Mouse (Mus musculus) limb, embryonic 14.5 days (tissue): ENCODE measurements around the gene Ktn1. TPM values are rescaled to one million over a fixed set of nuclear protein-coding genes. Genes with fewer than 3 reads are reported as not detected.

ENCODE experiments used
- ATAC-seq: fragments of 200-750 bp; cut with Nextera tagmentation; 2 replicates; pipeline ENCODE4 v1.8.0; 2017; ENCODE audit warnings: low read depth, moderate number of reproducible peaks, moderate TSS enrichment; ENCODE audit not compliant: low FRiP score
- DNase-seq: peaks from one replicate; pipeline ENCODE4 v3.0.0-alpha.2; 2015; ENCODE audit warnings: low spot score
- H3K27ac ChIP-seq: fragments of 300-500 bp; sonication (generic); replicated peaks from 2 replicates; pipeline ENCODE4 v1.5.1; 2014; ENCODE audit warnings: low read depth, mild to moderate bottlenecking, low read length, moderate library complexity, mixed read lengths
- H3K27me3 ChIP-seq: fragments of 300-500 bp; sonication (generic); 2 replicates; pipeline ENCODE4 v1.6.1; 2014; ENCODE audit warnings: low read length, mixed read lengths; ENCODE audit not compliant: control insufficient read depth, insufficient read depth
- H3K36me3 ChIP-seq: fragments of 300-500 bp; sonication (generic); 2 replicates; pipeline ENCODE4 v1.6.1; 2014; ENCODE audit warnings: mild to moderate bottlenecking, low read length, moderate library complexity, mixed read lengths; ENCODE audit not compliant: control insufficient read depth, insufficient read depth
- H3K4me1 ChIP-seq: fragments of 300-500 bp; sonication (generic); 2 replicates; pipeline ENCODE4 v1.6.1; 2014; ENCODE audit warnings: antibody characterized with exemption, low read length, mixed read lengths; ENCODE audit not compliant: control insufficient read depth, insufficient read depth
- H3K4me2 ChIP-seq: fragments of 300-500 bp; sonication (generic); replicated peaks from 2 replicates; pipeline ENCODE4 v1.6.1; 2014; ENCODE audit warnings: low read depth, mild to moderate bottlenecking, low read length, moderate library complexity; ENCODE audit not compliant: severe bottlenecking
- H3K4me3 ChIP-seq: fragments of 300-500 bp; sonication (generic); replicated peaks from 2 replicates; pipeline ENCODE4 v1.5.1; 2014; ENCODE audit warnings: low read length
- H3K9ac ChIP-seq: fragments of 300-500 bp; sonication (generic); 2 replicates; pipeline ENCODE4 v1.6.1; 2014; ENCODE audit warnings: mild to moderate bottlenecking, low read depth, low read length, moderate library complexity; ENCODE audit not compliant: severe bottlenecking
- H3K9me3 ChIP-seq: fragments of 300-500 bp; sonication (generic); 2 replicates; pipeline ENCODE4 v1.6.1; 2016; ENCODE audit warnings: low read length; ENCODE audit not compliant: control insufficient read depth
- POLR2A ChIP-seq: fragments of 200-500 bp; IDR thresholded peaks from 2 replicates; pipeline ENCODE4 v1.8.0; 2012; ENCODE audit warnings: inconsistent platforms, mild to moderate bottlenecking, moderate library complexity, borderline replicate concordance; ENCODE audit not compliant: insufficient read depth, insufficient read length; ENCODE audit errors: extremely low read depth
- WGBS: fragments of 180-500 bp; shearing (Covaris S2); extraction: QIAGEN DNeasy Blood & Tissue Kit; methylation state at CpG from one replicate; pipeline ENCODE4 v1.1.7; 2014; 5-methylcytosine and 5-hydroxymethylcytosine counted together
- polyA plus RNA-seq, 2 experiments: library from polyadenylated mRNA; depleted of rRNA in 1 of 2; stranded (reverse) in 1 of 2; unstranded in 1 of 2; fragments of >200 nt; fragmentation: Nextera tagmentation in 1 of 2; extraction: Ambion mirVana in 1 of 2; gene quantifications; 2 replicates each; pipeline versions ENCODE4 v1.2.1 to v1.2.3; 2012 to 2014

Ktn1 gene
- polyA plus RNA-seq, 2 experiments = 53.2 to 61.1 TPM

GRCm38 (mm10) chr14:47753561-47753960 lies 105.3 kb downstream of the Ktn1 start:
- Histone ChIP-seq H3K4me1 (peaks cover 12% of the 10 kb centered on the region), H3K4me3 (no peak overlapping the region), H3K27ac (no peak overlapping the region), H3K4me2 (no peak overlapping the region), H3K36me3 (no peaks in the 10 kb centered on the region), H3K9ac (no peak overlapping the region), H3K9me3 (no peaks in the 10 kb centered on the region), H3K27me3 (no peaks in the 10 kb centered on the region)
- DNase-seq (peak; percentile 32), ATAC-seq (no peak)
- WGBS = 30% methylated on average over 3 of the region's 3 CpGs
- TF ChIP-seq POLR2A = no peak

- WGBS = 76% methylated on average over 4 of the region's 4 CpGs
- Histone ChIP-seq H3K4me2 (no peak overlapping the region), H3K36me3 (no peaks in the 10 kb centered on the region), H3K27ac (no peak overlapping the region), H3K27me3 (no peaks in the 10 kb centered on the region), H3K4me3 (no peak overlapping the region), H3K9me3 (no peaks in the 10 kb centered on the region), H3K4me1 (peaks cover 12% of the 10 kb centered on the region), H3K9ac (no peak overlapping the region)
- ATAC-seq (no peak), DNase-seq (no peak)
- no peak for TF ChIP-seq POLR2A
Measured at GRCm38 (mm10) chr14:47754253-47754897, 106.1 kb downstream of the Ktn1 start.

GRCm38 (mm10) chr14:47756411-47757065 lies 108.3 kb downstream of the Ktn1 start:
- no peak overlapping the region for H3K9ac ChIP-seq
- H3K4me1 ChIP-seq = peaks cover 12% of the 10 kb centered on the region
- TF ChIP-seq POLR2A = no peak
- no peaks in the 10 kb centered on the region for H3K27me3 ChIP-seq
- H3K4me3 ChIP-seq = no peak overlapping the region
- ATAC-seq = peak; percentile 41
- no peaks in the 10 kb centered on the region for H3K36me3 ChIP-seq
- peak; percentile 71 for DNase-seq
- 77% methylated on average over 9 of the region's 9 CpGs for WGBS
- H3K9me3 ChIP-seq = no peaks in the 10 kb centered on the region
- H3K27ac ChIP-seq = no peak overlapping the region
- no peak overlapping the region for H3K4me2 ChIP-seq

- Histone ChIP-seq H3K9me3 (no peaks in the 10 kb centered on the region), H3K4me3 (no peak overlapping the region), H3K27me3 (no peaks in the 10 kb centered on the region), H3K27ac (no peak overlapping the region), H3K4me1 (no peaks in the 10 kb centered on the region), H3K9ac (no peak overlapping the region), H3K36me3 (no peaks in the 10 kb centered on the region), H3K4me2 (no peak overlapping the region)
- 76% methylated on average over 6 of the region's 6 CpGs for WGBS
- DNase-seq (no peak), ATAC-seq (no peak)
- no peak for TF ChIP-seq POLR2A
Measured at GRCm38 (mm10) chr14:47765192-47765591, 116.9 kb downstream of the Ktn1 start.

DNA sequence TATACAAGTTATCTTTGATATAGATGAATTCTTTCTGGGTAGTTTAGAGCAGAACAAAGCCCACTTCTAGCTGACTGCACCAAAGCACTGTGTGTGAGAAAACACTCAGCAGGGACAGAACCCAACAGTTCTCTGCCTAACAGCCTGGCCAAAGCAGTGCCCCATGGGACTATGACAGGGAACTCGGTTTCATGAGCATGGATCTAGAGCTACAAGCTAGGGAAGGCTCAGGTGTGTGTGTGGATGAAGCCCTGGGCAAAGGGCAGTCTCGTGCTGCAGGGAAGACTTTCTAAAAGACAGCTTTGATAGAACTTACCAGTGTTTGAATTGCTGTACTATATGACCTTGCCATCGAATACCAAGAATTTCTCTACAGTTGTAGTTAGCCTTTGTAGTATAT lies 117.5 kb downstream of the Ktn1 start:
- Histone ChIP-seq H3K4me1 (no peaks in the 10 kb centered on the region), H3K4me2 (no peak overlapping the region), H3K4me3 (no peak overlapping the region), H3K36me3 (no peaks in the 10 kb centered on the region), H3K9ac (no peak overlapping the region), H3K27me3 (no peaks in the 10 kb centered on the region), H3K27ac (no peak overlapping the region), H3K9me3 (no peaks in the 10 kb centered on the region)
- DNase-seq (no peak), ATAC-seq (no peak)
- WGBS = 80% methylated on average over 3 of the region's 3 CpGs
- TF ChIP-seq POLR2A = no peak

GRCm38 (mm10) chr14:47766373-47766772 lies 118.1 kb downstream of the Ktn1 start:
- H3K27me3 ChIP-seq = no peaks in the 10 kb centered on the region
- no peak overlapping the region for H3K9ac ChIP-seq
- no peaks in the 10 kb centered on the region for H3K4me1 ChIP-seq
- H3K36me3 ChIP-seq = no peaks in the 10 kb centered on the region
- no peak overlapping the region for H3K4me3 ChIP-seq
- WGBS = 61% methylated on average over 2 of the region's 2 CpGs
- no peaks in the 10 kb centered on the region for H3K9me3 ChIP-seq
- DNase-seq (no peak), ATAC-seq (no peak)
- no peak overlapping the region for H3K27ac ChIP-seq
- TF ChIP-seq POLR2A = no peak
- no peak overlapping the region for H3K4me2 ChIP-seq
